Mouse (Mus musculus): ENCODE measurements at regions not wholly inside any gene's neighbourhood (a gene's known extent, or its start where the extent isn't known, plus 50 kb on each side); places are given as distances from the start of the nearest gene placed in this dataset.

DNA sequence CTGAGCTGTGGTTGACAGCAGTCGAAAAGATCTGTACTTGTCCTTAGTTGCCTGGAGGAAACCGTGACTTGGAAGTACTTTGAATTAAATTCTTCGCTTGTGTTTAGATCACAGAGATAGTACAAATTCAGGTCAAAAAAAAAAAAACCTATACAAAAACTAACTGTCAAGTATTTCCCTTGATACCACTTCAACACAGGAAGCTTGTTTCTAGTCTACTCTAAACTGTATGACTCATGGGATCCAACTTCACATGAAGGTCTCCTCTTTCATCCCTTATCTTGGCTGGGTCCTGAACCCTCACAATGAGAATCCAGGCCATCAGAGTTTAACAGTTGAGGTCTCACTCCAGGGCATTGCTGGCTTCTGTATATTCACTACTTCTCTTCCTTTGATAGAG lies 54.8 kb downstream of the Tmem30b start:
- DNase-seq (ENCODE audit: low read depth, low spot score), result peak; percentile 25

DNA sequence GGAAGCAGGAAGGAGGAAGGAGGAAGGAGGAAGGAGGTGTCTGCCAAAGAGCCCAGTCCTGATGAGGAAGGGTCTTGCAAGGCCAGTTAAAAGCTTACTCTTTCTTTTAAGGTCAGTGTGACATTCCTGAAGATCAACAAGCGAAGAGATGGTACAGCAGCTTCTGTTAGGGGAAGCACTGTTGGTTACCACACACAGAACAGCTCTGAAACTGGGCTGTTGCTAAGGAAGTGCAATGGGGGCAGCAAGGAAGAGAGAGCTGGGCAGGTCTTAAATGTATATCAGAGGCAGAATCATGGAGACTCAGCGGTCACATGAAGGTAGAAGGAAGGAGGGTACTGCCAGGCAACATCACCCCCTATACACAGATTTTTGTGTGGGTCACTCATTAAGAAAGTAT lies 63.3 kb downstream of the Tmem30b start:
- no peak for DNase-seq (ENCODE audit: low read depth, low spot score)

DNA sequence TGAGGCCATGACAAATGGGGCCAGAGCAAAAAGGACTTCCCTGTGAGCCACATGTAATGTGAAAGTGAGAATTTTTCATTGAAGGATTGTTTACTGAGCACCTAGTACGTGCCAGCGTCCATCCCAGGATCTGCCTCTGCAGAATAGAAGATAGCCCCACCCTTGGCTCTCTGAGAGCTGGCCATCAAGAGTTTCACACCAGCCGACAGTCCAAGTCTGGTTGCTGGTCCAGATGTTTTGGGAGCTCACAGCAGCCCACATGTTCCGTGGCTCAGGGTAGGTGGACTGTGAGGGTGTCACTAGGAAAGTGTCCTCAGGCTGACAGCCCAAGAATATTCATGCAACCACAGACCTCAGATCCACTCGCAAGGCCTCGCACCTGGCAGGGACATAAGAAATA lies 63.9 kb downstream of the Tmem30b start:
- no peak for DNase-seq (ENCODE audit: low read depth, low spot score)

DNA sequence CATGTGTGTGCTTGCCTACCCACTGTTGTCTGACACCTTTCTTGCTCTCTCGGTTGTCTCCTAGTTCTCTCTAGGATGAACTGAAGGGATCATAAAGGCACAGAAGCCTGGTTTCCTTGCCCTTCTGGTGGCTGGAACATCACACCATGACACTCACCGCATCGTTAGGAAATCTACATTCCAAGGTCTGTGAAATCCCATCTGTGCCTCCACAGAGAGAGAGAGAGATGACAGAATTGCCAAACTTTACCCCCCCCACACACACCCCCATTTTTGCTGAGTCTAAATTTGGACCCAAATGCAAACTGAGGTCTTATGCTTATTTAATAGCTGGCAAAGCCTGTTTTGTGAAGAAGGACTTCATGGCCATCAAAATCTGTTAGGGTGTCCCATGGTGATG lies 64.5 kb downstream of the Tmem30b start:
- DNase-seq (ENCODE audit: low read depth, low spot score), result no peak

DNA sequence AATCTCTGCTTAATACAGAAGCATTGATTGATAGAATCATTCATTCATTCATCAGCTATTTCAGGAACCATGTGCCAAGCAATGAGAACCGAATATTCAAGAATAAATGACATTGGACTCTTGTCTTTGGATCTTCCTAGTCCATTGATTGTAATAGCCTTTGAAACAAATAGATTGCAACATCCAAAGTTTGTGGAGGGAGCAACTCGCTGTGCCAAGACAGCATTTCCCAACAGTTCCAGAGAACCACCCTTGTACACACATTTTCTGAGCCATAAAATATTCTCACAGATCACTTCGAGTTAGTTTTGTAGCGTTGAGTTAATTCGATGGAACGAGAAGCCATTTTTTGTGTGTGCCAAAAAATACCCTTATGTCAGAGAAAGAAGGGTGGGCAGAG lies 65.0 kb downstream of the Tmem30b start:
- no peak for DNase-seq (ENCODE audit: low read depth, low spot score)

DNA sequence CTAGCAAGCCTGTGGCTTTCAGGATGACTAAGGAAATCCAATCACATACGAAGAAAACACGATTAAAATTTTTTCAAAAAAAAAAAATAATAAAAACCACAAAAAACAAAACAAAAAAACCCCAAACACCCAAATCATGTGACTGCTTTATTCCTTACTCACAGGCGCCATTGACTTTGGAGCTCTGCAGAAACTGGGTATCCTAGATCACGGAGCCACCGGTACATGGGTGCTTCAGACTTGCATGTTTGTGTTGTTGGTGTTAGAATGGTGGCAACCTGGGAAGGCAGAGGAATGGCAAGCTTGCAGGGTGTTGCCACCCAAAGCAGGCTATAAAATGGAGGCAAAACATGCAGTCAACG lies 65.6 kb downstream of the Tmem30b start:
- no peak for DNase-seq (ENCODE audit: low read depth, low spot score)

DNA sequence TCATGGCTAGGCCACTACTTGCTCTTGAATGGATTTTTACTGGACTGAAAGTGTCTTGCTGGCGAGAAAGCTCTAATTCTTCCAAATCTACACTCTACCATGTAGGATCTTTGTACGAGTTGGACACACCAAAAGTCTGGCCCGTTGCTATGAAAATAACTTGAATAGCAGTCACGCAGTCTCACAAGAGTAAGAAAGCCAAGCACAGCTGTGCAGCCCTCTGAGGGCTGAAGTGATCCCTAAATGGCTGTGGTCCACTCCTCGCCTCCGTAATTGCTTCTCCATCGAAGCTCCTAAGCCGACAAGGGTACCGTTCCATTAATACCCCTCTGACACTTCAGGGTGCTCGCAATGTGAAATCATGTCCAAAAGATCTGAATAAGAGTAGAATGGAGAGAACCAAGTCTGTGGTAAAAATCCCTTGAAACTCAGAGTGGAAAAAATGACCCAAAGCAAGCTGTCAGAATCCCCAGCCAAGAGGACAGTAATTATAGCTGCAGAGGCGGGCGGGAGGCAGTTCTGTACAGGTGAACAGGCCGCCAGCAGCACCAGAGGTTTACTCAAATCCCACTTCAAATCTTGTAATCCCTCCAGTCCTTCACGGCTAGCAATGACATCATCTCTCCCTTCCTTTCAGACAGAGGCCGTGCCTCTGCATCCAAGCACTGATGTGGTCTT lies 66.1 kb downstream of the Tmem30b start:
- no peak for DNase-seq (ENCODE audit: low read depth, low spot score)

DNA sequence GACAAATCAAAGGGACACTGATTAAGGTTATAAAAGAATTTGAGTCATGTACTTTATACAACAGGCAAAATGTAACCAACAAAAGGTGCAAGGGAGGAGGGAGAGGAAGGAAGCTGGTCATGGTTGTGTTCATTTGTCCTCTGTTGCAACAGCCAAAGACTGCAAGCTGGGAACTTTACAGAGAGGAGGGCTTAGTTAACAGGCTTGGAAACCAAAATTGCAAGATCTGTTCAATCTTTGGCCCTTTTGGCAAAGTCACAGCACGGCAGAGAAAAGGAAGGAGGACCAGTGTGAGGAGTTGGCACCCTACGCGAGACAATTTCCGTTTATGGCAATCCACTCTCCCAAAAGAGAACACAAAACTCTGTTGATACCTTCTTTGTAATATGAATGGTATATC lies 67.6 kb downstream of the Tmem30b start:
- no peak for DNase-seq (ENCODE audit: low read depth, low spot score)

DNA sequence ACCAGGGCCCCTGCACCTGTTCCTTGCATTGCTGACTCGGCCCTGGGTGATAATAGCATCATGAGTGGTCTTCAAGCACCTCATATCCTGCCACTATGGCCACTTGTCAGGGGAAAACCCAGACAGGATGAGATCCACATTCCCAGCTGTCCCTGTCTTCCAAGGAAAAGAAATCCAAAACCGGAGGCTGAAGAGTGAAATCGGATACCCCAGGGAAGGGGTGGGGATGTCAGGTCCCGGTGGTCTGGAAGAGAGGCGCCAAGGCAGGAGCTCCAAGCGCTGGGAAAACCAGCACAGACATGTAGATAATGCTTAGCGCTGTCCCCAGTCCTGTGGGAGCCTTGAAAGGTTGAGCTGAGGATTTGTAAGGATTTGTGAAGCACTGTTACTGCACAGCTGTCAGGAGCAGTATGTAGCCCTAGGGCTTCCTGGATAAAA lies 69.8 kb downstream of the Tmem30b start:
- DNase-seq (ENCODE audit: low read depth, low spot score), result peak; percentile 35

DNA sequence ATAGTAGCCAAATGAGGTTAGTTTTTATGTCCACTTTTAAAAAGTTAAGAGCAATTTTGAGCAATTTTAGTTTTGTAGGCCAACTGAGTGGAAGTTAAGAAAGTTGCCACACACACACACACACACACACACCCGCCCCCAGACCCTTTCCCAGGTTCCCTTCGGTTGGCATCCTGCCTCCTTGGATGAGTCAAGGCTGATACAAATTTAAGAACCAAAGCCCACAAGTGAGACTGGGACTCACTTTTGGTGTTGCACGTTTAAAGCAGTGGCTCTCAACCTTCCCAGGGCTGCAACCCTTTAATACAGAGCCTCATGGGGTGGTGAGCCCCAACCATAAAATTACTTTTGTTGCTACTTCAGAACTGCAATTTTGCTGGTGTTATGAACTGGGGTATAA lies 70.4 kb downstream of the Tmem30b start:
- no peak for DNase-seq (ENCODE audit: low read depth, low spot score)

DNA sequence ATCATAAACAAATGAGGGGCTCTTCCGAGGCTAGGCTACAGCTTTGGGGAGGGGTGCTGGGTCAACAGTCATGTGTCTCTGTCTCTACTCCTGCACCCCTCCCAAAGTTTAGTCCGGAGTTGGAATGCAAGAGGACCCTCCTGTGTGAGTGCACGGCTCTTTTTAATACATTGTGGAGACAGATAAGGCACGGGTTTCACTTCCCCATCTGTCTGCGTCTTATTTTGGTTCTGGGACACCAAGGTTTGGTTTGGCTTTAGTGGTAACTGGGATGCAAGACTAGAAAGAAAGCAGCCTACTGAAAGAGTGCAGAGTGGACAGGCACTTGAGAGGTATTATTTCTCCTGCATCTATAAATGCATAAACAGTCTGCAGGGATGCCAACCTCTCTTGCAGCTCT lies 71.2 kb downstream of the Tmem30b start:
- no peak for DNase-seq (ENCODE audit: low read depth, low spot score)

DNA sequence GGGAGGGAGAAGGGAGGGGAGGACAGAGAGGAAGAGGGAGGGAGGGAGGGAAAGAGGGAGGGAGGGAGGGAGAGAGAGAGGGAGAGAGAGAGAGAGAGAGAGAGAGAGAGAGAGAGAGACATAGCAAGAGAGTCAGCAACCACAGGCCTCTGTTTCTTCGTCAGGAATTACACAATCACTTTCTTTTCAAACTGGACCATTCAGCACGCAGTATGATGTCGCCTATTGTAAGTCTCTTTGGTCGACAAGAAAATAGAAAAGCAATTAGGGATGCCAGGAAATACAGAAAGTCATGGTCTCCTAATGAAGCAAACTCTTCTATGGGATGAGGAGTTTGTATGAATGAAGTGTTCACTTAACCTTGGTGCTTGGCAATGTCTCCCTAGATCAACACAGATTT lies 73.1 kb downstream of the Tmem30b start:
- DNase-seq (ENCODE audit: low read depth, low spot score), result no peak

DNA sequence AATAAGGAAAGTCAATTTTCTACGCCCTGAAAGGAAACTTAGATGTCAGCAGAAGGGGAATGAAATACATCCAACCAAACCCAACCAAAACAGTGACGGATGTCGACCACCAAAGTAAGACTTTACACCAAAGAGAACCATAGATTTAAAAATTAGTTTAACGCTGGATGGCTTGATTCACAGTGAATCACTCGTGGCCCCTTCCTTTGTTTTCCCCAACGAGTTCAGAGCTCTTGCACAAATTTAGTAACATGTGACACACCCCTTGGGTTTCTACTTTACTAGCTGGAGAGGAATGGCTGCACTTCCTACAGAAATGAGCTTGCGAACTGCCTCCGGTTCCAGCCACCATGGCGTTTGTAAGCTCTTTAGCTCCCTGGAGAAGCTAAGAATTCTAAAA lies 74.2 kb downstream of the Tmem30b start:
- no peak for DNase-seq (ENCODE audit: low read depth, low spot score)

DNA sequence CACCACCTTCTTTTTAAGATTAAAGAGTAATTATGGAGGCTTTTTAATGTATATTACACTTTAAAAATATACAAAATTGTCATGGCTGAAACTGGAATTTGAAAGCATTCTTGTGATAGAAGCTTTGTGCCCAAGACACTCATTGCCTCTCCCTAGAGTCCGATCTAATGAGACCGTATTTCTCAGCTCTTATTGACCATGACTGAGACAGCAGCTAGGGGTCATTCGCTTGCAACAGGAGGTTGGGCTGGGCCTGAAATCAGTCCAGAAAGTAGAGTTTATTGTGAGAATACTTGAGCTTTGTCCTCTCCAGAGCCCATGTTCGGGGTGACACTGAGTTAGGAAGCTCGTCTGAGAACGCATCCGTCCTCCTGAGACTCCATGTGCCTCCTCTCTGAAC lies 79.7 kb downstream of the Tmem30b start:
- no peak for DNase-seq (ENCODE audit: low read depth, low spot score)

DNA sequence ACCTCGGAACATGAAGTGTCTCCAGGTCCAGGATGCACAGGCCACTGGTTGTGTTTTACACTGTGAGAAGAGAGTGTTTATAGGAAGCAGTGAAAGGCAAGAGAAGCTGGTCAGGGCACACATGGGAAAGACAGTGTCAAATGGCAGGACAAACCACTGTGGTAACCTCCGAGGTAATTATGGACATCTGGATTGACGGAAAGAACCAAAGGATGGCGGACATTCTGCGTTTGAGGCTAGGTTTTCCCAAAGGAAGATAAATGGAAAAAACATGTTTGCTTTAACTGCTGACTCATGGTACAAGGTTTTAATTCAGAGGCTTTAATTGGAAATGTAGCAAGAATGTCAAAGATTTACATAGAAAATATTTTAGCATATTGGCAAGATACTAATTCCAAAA lies 80.2 kb downstream of the Tmem30b start:
- peak; percentile 11 for DNase-seq (ENCODE audit: low read depth, low spot score)

DNA sequence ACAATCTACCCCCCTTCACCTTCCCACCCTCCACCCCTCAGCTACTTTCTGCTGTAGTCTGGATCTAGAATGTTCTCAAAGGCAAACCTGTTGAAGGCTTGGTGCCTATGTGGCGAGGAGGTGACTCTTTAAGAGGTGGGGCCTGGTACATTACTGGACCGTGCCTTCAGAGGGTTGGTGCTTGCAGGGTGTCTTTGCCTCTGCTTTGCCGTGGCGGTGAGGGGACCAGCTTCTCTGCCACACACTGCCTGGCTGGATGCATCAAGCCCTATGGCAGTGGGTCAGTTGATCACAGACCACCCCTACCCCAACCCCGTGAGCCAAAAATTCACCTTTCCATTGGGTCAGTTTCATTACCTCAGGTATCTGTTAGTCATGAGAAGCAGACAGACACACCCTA lies 81.9 kb downstream of the Tmem30b start:
- no peak for DNase-seq (ENCODE audit: low read depth, low spot score)

DNA sequence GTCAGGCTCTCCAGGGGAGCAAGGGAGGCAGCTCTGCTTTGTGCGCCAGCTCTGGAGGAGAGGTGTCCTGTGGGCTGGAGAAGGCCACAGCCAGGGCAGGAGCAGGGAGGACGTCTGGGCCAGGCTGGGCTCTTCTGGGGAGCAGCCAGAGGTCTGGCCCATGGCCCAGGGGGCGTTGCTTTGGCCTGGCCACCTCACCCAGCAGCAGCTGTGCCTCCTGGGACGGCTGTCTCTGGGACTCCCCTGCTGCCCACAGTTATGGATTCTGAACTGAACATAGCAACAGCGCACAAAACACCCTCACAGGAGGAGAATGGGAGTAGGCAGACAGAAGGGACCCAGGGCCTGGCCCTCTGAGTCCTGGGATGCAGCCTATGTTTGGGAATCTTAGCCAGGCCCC lies 84.1 kb downstream of the Tmem30b start:
- DNase-seq (ENCODE audit: low read depth, low spot score), result peak; percentile 16

DNA sequence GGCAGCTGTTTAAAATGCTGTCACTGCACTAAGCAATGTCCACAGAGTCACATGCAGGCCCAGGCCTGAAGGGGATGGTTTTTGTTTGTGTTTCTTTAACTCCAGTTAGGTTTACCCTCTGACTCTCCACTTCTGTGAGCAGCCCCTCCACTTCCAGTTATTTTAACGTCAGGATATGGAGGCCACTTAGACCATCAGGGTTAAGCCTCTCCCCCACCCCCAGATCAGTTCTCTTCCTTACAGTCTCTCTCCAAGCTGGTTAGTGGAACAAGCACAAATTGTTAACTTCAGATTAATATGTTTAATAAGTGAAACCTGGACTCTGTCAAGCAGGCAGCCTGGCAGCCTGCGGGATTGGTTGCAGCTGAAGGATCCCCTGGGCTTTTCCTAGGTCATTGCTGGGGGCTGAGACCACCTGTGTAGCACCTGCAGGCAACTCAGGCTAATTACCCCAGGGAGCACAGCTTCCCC lies 85.9 kb downstream of the Tmem30b start:
- no peak for DNase-seq (ENCODE audit: low read depth, low spot score)

DNA sequence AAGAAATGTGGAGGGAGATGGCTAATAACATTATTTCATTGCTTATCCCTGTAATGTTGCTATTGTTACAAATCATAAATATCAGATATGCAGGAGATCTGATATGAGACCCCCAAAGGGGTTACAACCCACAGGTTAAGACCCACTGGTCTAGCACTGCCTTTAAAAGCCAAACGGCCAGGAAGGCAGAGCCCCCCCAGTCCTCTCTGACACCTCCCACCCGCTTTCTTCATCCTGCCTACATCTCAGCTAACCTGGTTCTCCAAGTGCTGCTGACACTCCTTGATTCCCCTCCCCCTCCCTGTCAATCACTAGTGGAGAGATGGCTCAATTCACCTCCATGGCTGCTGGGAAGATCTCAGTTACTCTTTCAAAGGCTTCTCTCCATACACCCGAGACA lies 94.9 kb downstream of the Tmem30b start:
- DNase-seq (ENCODE audit: low read depth, low spot score), result no peak

DNA sequence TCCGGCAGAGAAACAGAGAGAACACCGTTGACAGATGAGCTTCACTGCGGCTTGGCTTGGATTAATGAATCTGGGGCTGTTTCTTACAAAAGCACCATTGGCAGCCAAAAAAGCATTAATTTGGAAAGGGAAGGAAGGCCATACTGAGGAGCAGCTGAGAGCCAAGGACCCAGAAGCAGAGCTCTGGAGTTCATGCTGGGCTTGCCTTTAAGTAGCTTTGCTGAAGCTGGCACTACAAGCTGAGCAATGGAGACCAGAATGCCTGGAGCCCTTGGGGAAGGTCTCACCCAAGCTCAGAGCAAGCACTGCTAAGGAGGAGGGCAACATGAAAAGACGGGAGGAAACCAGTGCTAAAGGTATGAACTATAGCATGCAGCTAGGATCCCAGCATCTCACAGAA lies 95.7 kb downstream of the Tmem30b start:
- DNase-seq (ENCODE audit: low read depth, low spot score), result no peak

DNA sequence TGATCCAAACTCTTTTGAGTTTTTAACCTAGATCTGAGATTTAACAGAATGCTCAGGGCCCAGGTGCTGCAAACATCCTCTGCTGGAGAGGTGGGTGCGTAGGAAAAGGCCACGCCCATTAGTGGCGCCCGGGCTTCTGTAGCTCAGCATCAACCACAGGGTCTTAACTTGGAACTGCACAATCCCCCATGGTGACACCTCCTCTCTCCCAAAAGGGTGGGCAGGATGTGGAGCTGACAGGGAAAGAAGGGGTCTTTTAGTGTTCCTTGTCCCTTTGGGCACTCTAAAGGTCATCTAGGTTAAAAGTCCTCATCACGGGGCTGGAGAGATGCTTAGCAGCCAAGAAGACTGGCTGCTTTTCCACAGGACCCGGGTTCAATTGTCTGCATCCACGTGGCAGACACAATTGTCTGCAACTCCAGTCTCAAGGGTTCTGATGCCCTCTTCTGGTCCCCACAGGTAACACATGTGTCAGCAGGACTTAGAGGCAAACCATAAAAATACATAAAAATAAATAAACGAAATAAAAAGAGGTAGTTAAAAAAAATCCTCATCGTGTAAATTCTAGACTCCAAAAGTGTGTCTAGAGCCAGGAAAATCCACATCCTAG lies 96.2 kb downstream of the Tmem30b start:
- peak; percentile 63 for DNase-seq (ENCODE audit: low read depth, low spot score)

DNA sequence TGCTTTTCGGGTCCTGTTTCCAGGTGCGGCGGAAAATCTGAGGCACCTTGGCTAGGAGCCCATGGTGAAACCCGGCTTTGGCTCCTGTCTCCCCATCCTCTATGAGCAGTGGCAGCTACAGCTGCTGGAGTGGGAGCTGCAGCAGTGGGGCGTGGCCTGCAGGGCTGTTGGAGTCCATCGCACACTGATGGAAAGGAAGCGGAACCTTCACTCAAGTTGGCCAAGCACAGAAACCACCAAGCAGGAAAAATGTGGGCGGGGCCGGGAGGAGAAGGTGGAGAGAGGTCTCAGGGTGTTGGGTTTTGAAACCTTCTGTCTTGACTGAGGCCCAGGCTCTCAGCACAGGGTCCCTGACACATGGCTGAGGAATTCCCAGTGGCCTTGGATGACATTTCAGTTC lies 97.1 kb downstream of the Tmem30b start:
- peak; percentile 80 for DNase-seq (ENCODE audit: low read depth, low spot score)

DNA sequence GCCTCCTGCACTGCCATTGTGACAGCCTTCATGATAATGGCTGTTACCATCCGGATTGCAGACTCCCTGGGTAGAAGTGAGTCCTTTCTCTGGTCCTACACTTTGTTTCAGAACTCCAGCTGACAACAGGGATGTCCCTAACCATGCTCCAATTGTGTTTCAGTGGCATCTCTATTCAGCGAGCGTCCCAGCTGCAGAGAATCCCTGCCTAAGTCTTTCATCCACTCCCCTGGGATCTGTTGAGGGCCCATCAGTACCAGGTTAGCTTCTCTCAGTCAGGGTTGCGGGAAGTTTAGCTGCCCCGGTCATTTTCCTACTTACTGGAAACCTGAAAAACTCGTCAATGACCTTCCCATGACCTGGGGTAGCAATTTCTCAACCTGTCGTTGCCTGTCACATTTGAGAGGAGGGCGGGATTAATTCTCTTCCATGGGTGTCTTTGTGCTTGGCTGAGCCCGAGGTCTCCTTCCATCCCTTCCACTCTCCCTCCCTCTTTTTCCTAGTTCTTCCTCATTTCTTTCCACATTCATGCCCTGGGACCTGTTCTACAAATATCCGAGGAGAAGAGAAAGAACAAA lies 97.7 kb downstream of the Tmem30b start:
- DNase-seq (ENCODE audit: low read depth, low spot score), result no peak

Data from 3T3-L1 (cell line).